Mouse (Mus musculus) mammary gland, adult 2 months (tissue): ENCODE data around the gene Taf3. TPM values are rescaled to one million over a fixed set of nuclear protein-coding genes. Genes with fewer than 3 reads are reported as not detected.

Experiments used
- polyA plus RNA-seq: library from polyadenylated mRNA; depleted of rRNA; stranded (reverse); fragments of >200 nt; gene quantifications from 2 replicates; pipeline ENCODE4 v1.2.3, GENCODE M21; 2012; ENCODE audit warnings: low replicate concordance; rRNA removed

The Taf3 gene
- polyA plus RNA-seq: 4.4 and 9.0 TPM in 2 replicates

DNA sequence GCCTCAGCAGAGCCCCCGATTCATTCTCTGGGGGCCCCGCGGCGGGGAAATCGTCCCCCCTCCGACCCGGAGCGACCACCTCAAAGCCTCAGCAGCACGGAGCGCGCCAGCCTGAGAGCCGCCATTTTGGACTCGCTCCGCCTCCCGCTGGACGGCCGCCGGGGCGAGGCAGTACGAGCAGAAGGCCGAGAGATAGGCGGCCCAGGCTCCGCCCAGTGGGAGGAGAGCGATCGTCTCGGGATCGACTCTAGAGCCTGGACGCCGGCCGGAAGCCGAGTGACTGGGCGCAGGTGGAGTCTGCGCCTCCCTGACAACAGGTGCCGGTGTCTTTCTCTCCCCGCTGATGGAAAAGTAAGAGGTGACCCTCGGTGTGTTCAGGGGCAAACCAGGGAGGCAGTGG, at the start of gene Taf3:
Gene Taf3, minus strand, starts transcription at position 136 of the 400 bp plus-strand sequence.

DNA sequence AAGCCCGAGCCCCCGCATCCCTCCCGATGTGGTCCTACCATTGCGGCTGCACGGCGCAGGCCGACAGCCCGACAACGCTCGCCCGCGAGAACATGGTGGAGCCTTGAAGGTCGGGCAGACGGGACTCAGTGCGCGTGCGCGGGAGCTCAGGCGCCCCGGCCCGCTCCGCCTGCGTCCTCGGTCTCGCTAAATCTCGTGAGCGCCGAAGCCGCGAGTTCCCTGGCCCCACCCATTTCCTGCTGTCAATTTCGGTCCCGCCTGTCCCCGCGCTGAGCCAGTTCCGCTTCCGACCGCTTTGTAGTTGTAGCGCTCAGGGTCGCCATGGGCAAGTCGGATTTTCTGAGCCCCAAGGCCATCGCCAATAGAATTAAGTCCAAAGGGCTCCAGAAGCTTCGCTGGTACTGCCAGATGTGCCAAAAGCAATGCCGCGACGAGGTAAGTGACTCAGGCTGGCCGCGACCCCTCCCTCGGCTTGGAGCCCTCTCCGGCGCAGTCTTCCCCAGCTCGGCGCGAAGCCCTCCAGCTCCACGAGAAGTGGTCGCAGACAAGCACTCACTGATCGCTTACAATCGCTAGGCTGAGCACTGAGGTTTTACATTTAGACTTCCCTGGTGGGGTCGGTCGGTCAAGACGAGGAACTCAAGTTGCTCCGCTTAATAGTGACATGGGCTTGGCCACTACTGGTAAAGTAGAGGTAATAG, 32.1 kb upstream of the Taf3 start, which contains the start of the genes Atp5c1 and Kin:
Gene Atp5c1, minus strand, starts transcription at position 201 of the 701 bp plus-strand sequence.
Gene Kin, plus strand, starts transcription at position 284 of the 701 bp plus-strand sequence.

DNA sequence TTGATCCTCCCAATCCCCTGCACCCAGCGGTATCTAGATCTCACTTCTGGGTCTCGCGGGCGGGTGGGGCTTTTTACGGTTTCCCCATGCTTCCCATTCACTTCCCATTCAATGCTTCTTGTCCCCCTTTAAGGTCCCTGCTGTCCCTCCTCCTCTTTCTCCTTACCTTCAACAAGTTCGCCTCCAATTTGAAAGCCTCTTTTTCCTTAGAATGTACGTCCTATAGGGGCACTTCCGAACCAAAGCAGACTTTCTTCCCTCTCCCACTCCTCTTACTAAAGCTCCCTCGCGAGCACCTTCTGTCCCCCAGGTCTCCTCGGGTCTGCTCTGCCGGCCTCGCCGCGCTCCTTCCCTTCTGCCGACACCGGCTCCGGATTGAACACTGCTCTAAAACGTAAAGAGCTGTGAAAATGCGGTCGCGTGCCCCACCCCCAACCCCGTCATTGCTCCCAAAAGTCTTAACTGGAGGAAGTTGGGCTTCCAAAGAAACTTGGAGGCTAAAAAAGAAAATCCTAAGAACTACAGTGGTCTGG, 158.7 kb downstream of the Taf3 start, which contains the start of gene Gata3:
Gene Gata3, minus strand, starts transcription at position 384 of the 533 bp plus-strand sequence.

DNA sequence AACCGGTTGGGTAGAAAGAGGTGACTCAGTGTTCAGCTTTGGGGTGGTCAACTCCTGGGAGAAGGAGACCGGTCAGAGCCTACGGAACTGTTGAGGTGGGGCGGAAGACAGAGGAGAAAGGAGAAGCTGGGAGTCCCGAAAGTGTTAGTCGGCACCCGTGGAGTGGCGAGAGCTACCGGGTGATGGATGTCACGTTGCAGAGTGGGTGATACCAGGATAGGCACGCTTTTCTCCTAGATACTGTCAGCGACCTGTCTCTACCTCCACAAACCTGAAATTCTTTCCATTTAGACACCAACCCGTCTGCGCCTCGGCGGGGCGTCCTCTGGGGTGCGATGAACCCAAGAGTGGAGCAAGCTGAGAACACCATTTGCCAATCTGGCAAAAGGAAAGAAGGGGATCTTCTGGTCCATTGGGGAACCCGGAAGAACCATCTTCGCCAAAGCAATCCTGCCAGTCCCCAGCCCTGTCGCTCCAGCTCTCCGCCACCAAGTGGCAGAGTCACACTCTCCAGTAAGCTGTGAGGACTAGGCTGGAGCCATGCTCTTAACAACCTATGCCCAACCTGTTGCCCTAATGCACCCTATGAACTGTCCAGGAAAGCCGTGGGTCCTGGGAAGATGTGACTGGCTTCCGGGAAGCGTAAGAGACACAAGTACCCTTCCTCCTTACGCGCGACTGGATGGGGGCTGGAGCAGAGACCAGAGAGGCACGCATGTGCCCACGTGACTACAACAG, 159.3 kb downstream of the Taf3 start, which contains the start of gene 9230102O04Rik:
Gene 9230102O04Rik, minus strand, starts transcription at position 628 of the 738 bp plus-strand sequence.

DNA sequence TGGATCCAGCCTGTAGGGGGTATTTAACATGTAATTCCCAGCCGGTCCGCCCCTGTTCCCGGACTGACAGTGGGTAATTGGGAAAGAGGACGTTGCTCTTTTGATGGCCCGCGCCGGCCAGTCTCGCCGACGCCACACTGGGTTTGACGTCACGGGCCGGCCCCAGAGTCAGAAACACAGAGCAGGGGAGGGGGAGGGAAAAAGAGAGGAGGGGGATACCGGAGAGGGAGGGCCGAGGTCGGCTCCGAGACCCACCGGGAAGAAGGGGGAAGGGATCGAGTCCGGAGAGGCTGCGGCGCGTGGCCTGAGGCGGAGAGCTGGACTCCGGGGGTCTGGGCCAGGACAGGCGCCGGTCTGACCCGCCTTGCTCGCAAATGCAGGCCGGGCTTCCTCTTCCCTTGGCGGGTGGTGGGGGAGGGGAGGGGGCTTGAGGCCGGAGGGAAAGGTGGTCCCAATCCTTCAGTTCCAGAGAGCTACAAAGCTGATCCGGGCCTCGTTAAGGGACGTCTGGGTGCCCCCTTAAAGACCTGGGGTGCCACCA, 167.3 kb downstream of the Taf3 start, which contains the start of gene 4930412O13Rik:
Gene 4930412O13Rik, plus strand, starts transcription at position 202 of the 541 bp plus-strand sequence.

Other genes with a start within 250 kb of the Taf3 start
- gene 4930412O13Rik, start 167.3 kb downstream of the Taf3 start, polyA plus RNA-seq: 1.3 and 2.0 TPM in 2 replicates
- 0.70 and 0.98 TPM in 2 replicates for gene 9230102O04Rik, start 159.1 kb downstream of the Taf3 start, polyA plus RNA-seq
- gene Gata3, start 158.6 kb downstream of the Taf3 start, polyA plus RNA-seq: 66.0 and 144 TPM in 2 replicates
- 277 and 854 TPM in 2 replicates for gene Atp5c1, start 31.9 kb upstream of the Taf3 start, polyA plus RNA-seq
- 2.0 and 3.4 TPM in 2 replicates for gene Kin, start 32.0 kb upstream of the Taf3 start, polyA plus RNA-seq
- gene Itih2, start 82.8 kb upstream of the Taf3 start, polyA plus RNA-seq: 2.6 and 3.1 TPM in 2 replicates
- gene Itih5, start 105.0 kb upstream of the Taf3 start, polyA plus RNA-seq: 37.0 and 63.4 TPM in 2 replicates